Mouse (Mus musculus) neural tube, embryonic 12.5 days (tissue): Measurements from ENCODE around the gene Pde8a. TPM values are rescaled to one million over a fixed set of nuclear protein-coding genes. Genes with fewer than 3 reads are reported as not detected.

Experiments used
- ATAC-seq: fragments of 200-750 bp; cut with Nextera tagmentation; 2 replicates; pipeline ENCODE4 v1.8.0; 2017; ENCODE audit warnings: low read depth, mild to moderate bottlenecking, moderate TSS enrichment, moderate library complexity; ENCODE audit not compliant: low FRiP score
- H3K27ac ChIP-seq: fragments of 300-500 bp; sonication (generic); 2 replicates; pipeline ENCODE4 v1.5.1; 2016
- H3K27me3 ChIP-seq: fragments of 300-500 bp; sonication (generic); replicated peaks from 2 replicates; pipeline ENCODE4 v1.6.1; 2016; ENCODE audit warnings: mild to moderate bottlenecking
- H3K36me3 ChIP-seq: fragments of 300-500 bp; sonication (generic); 2 replicates; pipeline ENCODE4 v1.6.1; 2016; ENCODE audit warnings: mild to moderate bottlenecking
- H3K4me1 ChIP-seq: fragments of 300-500 bp; sonication (generic); 2 replicates; pipeline ENCODE4 v1.6.1; 2016
- H3K4me2 ChIP-seq: fragments of 300-500 bp; sonication (generic); replicated peaks from 2 replicates; pipeline ENCODE4 v1.6.1; 2016; ENCODE audit warnings: mild to moderate bottlenecking
- H3K4me3 ChIP-seq: fragments of 300-500 bp; sonication (generic); 2 replicates; pipeline ENCODE4 v1.5.1; 2016
- H3K9ac ChIP-seq: fragments of 300-500 bp; sonication (generic); 2 replicates; pipeline ENCODE4 v1.6.1; 2016; ENCODE audit warnings: mild to moderate bottlenecking
- H3K9me3 ChIP-seq: fragments of 300-500 bp; sonication (generic); 2 replicates; pipeline ENCODE4 v1.6.1; 2016; ENCODE audit warnings: mild to moderate bottlenecking
- WGBS: fragments of 180-500 bp; shearing (Covaris S2); methylation state at CpG from one replicate; pipeline ENCODE4 v1.1.7; 2016; 5-methylcytosine and 5-hydroxymethylcytosine counted together
- polyA plus RNA-seq: library from polyadenylated mRNA; unstranded; fragments of >200 nt; fragmentation: Nextera tagmentation; extraction: Ambion mirVana; gene quantifications from 2 replicates; pipeline ENCODE4 v1.2.1, GENCODE M21; 2016

Gene Pde8a
- polyA plus RNA-seq, 1 experiment from 2014 or later = 3.7 TPM

- peaks cover 5% of the 10 kb centered on the region; the same call in 1 of the 2 replicates for H3K4me1 ChIP-seq
- H3K4me3 ChIP-seq = no peak overlapping the region
- 58% methylated on average over 7 of the region's 7 CpGs for WGBS
- no peak for ATAC-seq
- no peaks in the 10 kb centered on the region for H3K9me3 ChIP-seq
- H3K36me3 ChIP-seq = no peaks in the 10 kb centered on the region
- no peaks in the 10 kb centered on the region for H3K27me3 ChIP-seq
- no peak overlapping the region for H3K9ac ChIP-seq
- H3K4me2 ChIP-seq = no peak overlapping the region
- no peak overlapping the region for H3K27ac ChIP-seq
Observed at GRCm38 (mm10) chr7:81301323-81301722, 87.9 kb downstream of the Pde8a start.

- no peaks in the 10 kb centered on the region for H3K9me3 ChIP-seq
- H3K4me1 ChIP-seq = peaks cover 5% of the 10 kb centered on the region; the same call in 1 of the 2 replicates
- 85% methylated on average over 2 of the region's 2 CpGs for WGBS
- no peaks in the 10 kb centered on the region for H3K36me3 ChIP-seq
- H3K9ac ChIP-seq = no peak overlapping the region
- H3K27ac ChIP-seq = no peak overlapping the region
- no peak overlapping the region for H3K4me2 ChIP-seq
- no peaks in the 10 kb centered on the region for H3K27me3 ChIP-seq
- H3K4me3 ChIP-seq = no peak overlapping the region
- no peak for ATAC-seq
Observed at GRCm38 (mm10) chr7:81303682-81304081, 90.3 kb downstream of the Pde8a start.

- no peaks in the 10 kb centered on the region for H3K9me3 ChIP-seq
- 86% methylated on average over 5 of the region's 5 CpGs for WGBS
- no peak overlapping the region for H3K9ac ChIP-seq
- peaks cover 5% of the 10 kb centered on the region; the same call in 1 of the 2 replicates for H3K4me1 ChIP-seq
- no peak for ATAC-seq
- no peaks in the 10 kb centered on the region for H3K27me3 ChIP-seq
- no peak overlapping the region for H3K4me2 ChIP-seq
- H3K27ac ChIP-seq = no peak overlapping the region
- no peaks in the 10 kb centered on the region for H3K36me3 ChIP-seq
- H3K4me3 ChIP-seq = no peak overlapping the region
Observed at GRCm38 (mm10) chr7:81304100-81304499, 90.7 kb downstream of the Pde8a start.

DNA sequence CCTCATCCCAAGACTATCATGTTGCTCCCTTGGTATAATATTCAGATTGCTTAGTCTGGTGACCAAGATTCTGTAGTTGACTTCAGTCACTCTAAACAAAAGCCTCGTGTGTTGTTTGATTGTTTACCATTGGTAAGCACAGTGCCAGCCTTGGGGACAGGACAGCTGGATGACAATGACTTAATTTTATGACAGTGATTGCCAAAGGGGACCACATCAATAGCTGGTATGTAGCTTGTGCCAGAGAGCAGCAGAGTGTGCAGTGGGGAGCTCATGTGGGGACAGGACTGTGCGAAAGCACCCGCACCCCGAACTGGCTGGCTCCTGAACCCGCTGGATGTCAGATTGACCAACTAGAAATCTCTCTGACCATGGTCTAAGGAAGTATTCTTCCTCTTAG lies 91.3 kb downstream of the Pde8a start:
- H3K36me3 ChIP-seq = no peaks in the 10 kb centered on the region
- WGBS = 89% methylated on average over 5 of the region's 5 CpGs
- peaks cover 5% of the 10 kb centered on the region; the same call in 1 of the 2 replicates for H3K4me1 ChIP-seq
- H3K27me3 ChIP-seq = no peaks in the 10 kb centered on the region
- no peak overlapping the region for H3K4me2 ChIP-seq
- ATAC-seq = no peak
- no peak overlapping the region for H3K4me3 ChIP-seq
- no peak overlapping the region for H3K9ac ChIP-seq
- H3K9me3 ChIP-seq = no peaks in the 10 kb centered on the region
- no peak overlapping the region for H3K27ac ChIP-seq

DNA sequence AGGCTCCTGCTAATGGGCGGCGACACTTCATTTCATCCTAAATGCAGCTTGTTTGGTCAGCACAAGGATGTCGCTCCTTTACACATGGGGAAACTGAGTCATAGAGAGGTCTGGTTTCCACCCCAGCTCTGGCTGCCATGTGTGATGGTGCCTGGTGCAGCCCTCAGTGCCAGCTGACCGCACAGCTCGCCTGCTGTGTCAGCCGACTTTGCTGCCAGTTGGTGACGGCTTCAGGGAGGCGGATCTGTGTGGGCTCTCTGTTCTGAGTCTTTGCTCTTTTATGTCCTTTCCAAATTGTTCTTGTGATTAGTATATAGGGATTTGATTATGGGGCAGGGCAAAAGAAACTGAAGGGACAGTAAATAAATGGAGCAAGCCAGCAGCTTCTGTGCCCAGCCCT lies 94.3 kb downstream of the Pde8a start:
- no peak overlapping the region for H3K9ac ChIP-seq
- no peak for ATAC-seq
- H3K4me3 ChIP-seq = no peak overlapping the region
- H3K36me3 ChIP-seq = no peaks in the 10 kb centered on the region
- H3K4me2 ChIP-seq = no peak overlapping the region
- no peak overlapping the region for H3K27ac ChIP-seq
- H3K9me3 ChIP-seq = no peaks in the 10 kb centered on the region
- WGBS = 69% methylated on average over 8 of the region's 8 CpGs
- no peaks in the 10 kb centered on the region for H3K27me3 ChIP-seq
- no peaks in the 10 kb centered on the region for H3K4me1 ChIP-seq

DNA sequence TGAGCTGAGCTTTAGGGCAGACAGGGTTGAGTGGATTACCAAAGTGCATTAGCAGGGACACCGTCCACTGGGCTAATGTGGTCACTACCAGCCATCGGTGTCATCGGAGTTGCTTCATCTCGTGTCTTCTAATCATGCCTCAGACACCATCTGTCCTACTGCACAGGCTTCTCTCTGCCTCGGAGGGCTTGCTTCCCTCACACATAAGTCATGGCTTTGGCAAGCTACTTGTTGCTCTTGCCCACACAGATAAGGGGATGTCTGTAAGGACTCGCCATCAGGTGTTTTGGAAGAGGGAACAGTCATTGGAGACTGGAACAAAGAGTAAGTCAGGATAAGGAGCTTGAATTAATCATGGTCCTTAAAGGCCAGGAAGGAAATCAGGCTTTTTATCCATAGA lies 95.9 kb downstream of the Pde8a start:
- Histone ChIP-seq H3K27me3 (no peaks in the 10 kb centered on the region), H3K4me2 (no peak overlapping the region), H3K9me3 (no peaks in the 10 kb centered on the region), H3K4me3 (no peak overlapping the region), H3K4me1 (no peaks in the 10 kb centered on the region), H3K27ac (no peak overlapping the region), H3K36me3 (no peaks in the 10 kb centered on the region), H3K9ac (no peak overlapping the region)
- WGBS = 91% methylated on average over 6 of the region's 6 CpGs
- no peak for ATAC-seq

DNA sequence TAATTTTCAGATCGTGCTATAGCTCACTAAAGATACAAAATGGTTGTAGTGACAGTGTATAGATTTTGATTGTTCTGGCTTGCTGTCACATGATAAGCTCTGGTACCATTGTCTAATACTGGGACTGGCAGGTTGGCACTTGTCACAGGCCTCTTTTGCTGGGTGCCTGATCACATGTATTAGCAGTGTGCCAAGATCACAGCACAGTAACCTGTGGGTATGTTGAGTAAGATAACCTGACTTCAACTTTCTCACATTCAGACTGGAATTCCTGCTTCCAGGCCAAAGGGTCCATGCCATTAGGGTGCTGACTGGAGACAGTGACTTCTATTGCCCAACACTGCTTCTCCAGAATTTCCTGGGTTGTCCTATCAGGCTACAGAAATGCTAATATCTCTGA lies 97.7 kb downstream of the Pde8a start:
- no peak for ATAC-seq
- Histone ChIP-seq H3K9me3 (no peaks in the 10 kb centered on the region), H3K27me3 (no peaks in the 10 kb centered on the region), H3K36me3 (no peaks in the 10 kb centered on the region), H3K4me2 (no peak overlapping the region), H3K4me1 (no peaks in the 10 kb centered on the region), H3K27ac (no peak overlapping the region), H3K4me3 (no peak overlapping the region), H3K9ac (no peak overlapping the region)
- whole genome bisulfite sequencing = 94% methylated on average over 1 of the region's 1 CpGs

- H3K36me3 ChIP-seq = no peaks in the 10 kb centered on the region
- no peaks in the 10 kb centered on the region for H3K27me3 ChIP-seq
- no peak for ATAC-seq
- H3K27ac ChIP-seq = no peak overlapping the region
- H3K9me3 ChIP-seq = no peaks in the 10 kb centered on the region
- H3K4me1 ChIP-seq = no peaks in the 10 kb centered on the region
- H3K9ac ChIP-seq = no peak overlapping the region
- no peak overlapping the region for H3K4me3 ChIP-seq
- no peak overlapping the region for H3K4me2 ChIP-seq
Observed at GRCm38 (mm10) chr7:81311581-81311980, 98.2 kb downstream of the Pde8a start.

GRCm38 (mm10) chr7:81315583-81315982 lies 102.2 kb downstream of the Pde8a start:
- no peaks in the 10 kb centered on the region for H3K4me1 ChIP-seq
- H3K27ac ChIP-seq = no peak overlapping the region
- H3K9ac ChIP-seq = no peak overlapping the region
- no peaks in the 10 kb centered on the region for H3K9me3 ChIP-seq
- no peaks in the 10 kb centered on the region for H3K36me3 ChIP-seq
- H3K27me3 ChIP-seq = no peaks in the 10 kb centered on the region
- ATAC-seq = no peak
- H3K4me3 ChIP-seq = no peak overlapping the region
- H3K4me2 ChIP-seq = no peak overlapping the region
- whole genome bisulfite sequencing = 80% methylated on average over 8 of the region's 8 CpGs

- 88% methylated on average over 6 of the region's 6 CpGs for WGBS
- Histone ChIP-seq H3K27ac (no peak overlapping the region), H3K9ac (no peak overlapping the region), H3K4me2 (no peak overlapping the region), H3K27me3 (no peaks in the 10 kb centered on the region), H3K4me3 (no peak overlapping the region), H3K9me3 (no peaks in the 10 kb centered on the region), H3K36me3 (no peaks in the 10 kb centered on the region), H3K4me1 (no peaks in the 10 kb centered on the region)
- ATAC-seq = no peak
Observed at GRCm38 (mm10) chr7:81319749-81320148, 106.4 kb downstream of the Pde8a start.

- ATAC-seq = no peak
- no peak overlapping the region for H3K4me3 ChIP-seq
- WGBS = 84% methylated on average over 5 of the region's 5 CpGs
Observed at GRCm38 (mm10) chr7:81321776-81322175, 108.4 kb downstream of the Pde8a start.

DNA sequence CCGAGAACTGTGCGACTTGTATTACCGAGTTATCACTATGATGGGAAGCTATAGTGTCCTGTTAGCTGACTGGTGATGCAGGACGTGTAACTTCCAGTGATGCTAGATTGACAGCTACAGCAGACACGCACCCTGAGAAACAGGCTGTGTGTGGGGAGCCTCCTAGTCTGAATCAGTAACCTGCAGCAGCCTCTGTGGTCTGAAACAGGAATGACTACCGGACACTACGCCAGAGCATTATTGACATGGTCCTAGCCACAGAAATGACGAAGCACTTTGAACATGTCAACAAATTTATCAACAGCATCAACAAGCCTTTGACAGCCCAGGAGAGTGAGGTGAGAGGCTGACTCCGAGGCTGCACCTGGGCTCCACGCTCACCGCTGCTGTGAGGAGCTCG lies 112.6 kb downstream of the Pde8a start:
- WGBS = 91% methylated on average over 12 of the region's 12 CpGs
- H3K9ac ChIP-seq = no peak overlapping the region
- ATAC-seq = no peak
- H3K36me3 ChIP-seq = peaks cover 4% of the 10 kb centered on the region; the same call in 1 of the 2 replicates
- H3K4me2 ChIP-seq = no peak overlapping the region
- no peaks in the 10 kb centered on the region for H3K27me3 ChIP-seq
- no peak overlapping the region for H3K4me3 ChIP-seq
- no peaks in the 10 kb centered on the region for H3K9me3 ChIP-seq
- H3K27ac ChIP-seq = no peak overlapping the region
- H3K4me1 ChIP-seq = no peaks in the 10 kb centered on the region

More at GRCm38 (mm10) chr7:81321776-81322175, 108.4 kb downstream of the Pde8a start:
- H3K9ac ChIP-seq = no peak overlapping the region
- no peak overlapping the region for H3K27ac ChIP-seq
- no peaks in the 10 kb centered on the region for H3K4me1 ChIP-seq
- H3K36me3 ChIP-seq = 0 out of 2 replicates have a peak, but pooled peaks cover under 1% of the 10 kb centered on the region
- no peaks in the 10 kb centered on the region for H3K27me3 ChIP-seq
- no peak overlapping the region for H3K4me2 ChIP-seq
- H3K9me3 ChIP-seq = no peaks in the 10 kb centered on the region

DNA sequence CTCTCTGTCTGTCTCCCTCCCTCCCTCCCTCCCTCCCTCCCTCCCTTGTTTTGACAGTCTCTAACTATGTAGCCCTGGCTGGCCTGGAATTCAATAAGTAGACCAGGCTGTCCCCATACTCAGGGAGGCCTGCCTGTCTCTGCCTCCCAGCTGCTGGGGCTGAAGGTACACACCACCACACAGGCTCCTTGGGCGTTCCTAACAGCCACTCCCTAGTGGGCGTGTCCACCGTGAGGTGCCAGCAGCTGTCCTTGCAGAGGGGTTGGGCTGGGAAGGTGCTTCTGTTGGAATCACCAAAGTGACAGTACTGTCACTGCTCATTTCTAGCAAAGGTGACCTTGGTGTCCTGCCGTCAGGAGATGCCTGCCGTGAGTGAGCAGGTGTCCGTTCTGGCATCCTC lies 113.5 kb downstream of the Pde8a start:
- 80% methylated on average over 6 of the region's 6 CpGs for WGBS
- no peaks in the 10 kb centered on the region for H3K27me3 ChIP-seq
- ATAC-seq = no peak
- H3K4me2 ChIP-seq = no peak overlapping the region
- no peaks in the 10 kb centered on the region for H3K4me1 ChIP-seq
- peaks cover 6% of the 10 kb centered on the region; the same call in 1 of the 2 replicates for H3K36me3 ChIP-seq
- H3K9me3 ChIP-seq = no peaks in the 10 kb centered on the region
- no peak overlapping the region for H3K9ac ChIP-seq
- no peak overlapping the region for H3K4me3 ChIP-seq
- no peak overlapping the region for H3K27ac ChIP-seq
